Mouse (Mus musculus) embryonic facial prominence, embryonic 13.5 days (tissue): Measurements from ENCODE around the gene Abcc2. TPM values are rescaled to one million over a fixed set of nuclear protein-coding genes. Genes with fewer than 3 reads are reported as not detected.

Experiments
- ATAC-seq: fragments of 200-750 bp; cut with Nextera tagmentation; 2 replicates; pipeline ENCODE4 v1.8.0; 2017; ENCODE audit warnings: low read depth; ENCODE audit not compliant: insufficient number of reproducible peaks, insufficient read depth, low FRiP score, low TSS enrichment
- H3K27ac ChIP-seq: fragments of 300-500 bp; sonication (generic); 2 replicates; pipeline ENCODE4 v1.5.1; 2015; ENCODE audit warnings: moderate library complexity, mild to moderate bottlenecking, inconsistent platforms
- H3K27me3 ChIP-seq: fragments of 300-500 bp; sonication (generic); 2 replicates; pipeline ENCODE4 v1.6.1; 2015; ENCODE audit warnings: mild to moderate bottlenecking, inconsistent platforms
- H3K36me3 ChIP-seq: fragments of 300-500 bp; sonication (generic); 2 replicates; pipeline ENCODE4 v1.6.1; 2015; ENCODE audit warnings: mild to moderate bottlenecking, inconsistent platforms
- H3K4me1 ChIP-seq: fragments of 300-500 bp; sonication (generic); 2 replicates; pipeline ENCODE4 v1.6.1; 2015; ENCODE audit warnings: inconsistent platforms
- H3K4me2 ChIP-seq: fragments of 300-500 bp; sonication (generic); 2 replicates; pipeline ENCODE4 v1.6.1; 2015; ENCODE audit warnings: moderate library complexity, mild to moderate bottlenecking, inconsistent platforms
- H3K4me3 ChIP-seq: fragments of 300-500 bp; sonication (generic); 2 replicates; pipeline ENCODE4 v1.5.1; 2015; ENCODE audit warnings: mild to moderate bottlenecking, inconsistent platforms
- H3K9ac ChIP-seq: fragments of 300-500 bp; sonication (generic); 2 replicates; pipeline ENCODE4 v1.6.1; 2015; ENCODE audit warnings: mild to moderate bottlenecking, inconsistent platforms
- H3K9me3 ChIP-seq: fragments of 300-500 bp; sonication (generic); 2 replicates; pipeline ENCODE4 v1.6.1; 2016; ENCODE audit warnings: inconsistent platforms
- WGBS: fragments of 180-500 bp; shearing (Covaris S2); methylation state at CpG from one replicate; pipeline ENCODE4 v1.1.7; 2015; ENCODE audit warnings: mixed read lengths; 5-methylcytosine and 5-hydroxymethylcytosine counted together
- polyA plus RNA-seq: library from polyadenylated mRNA; unstranded; fragments of >200 nt; fragmentation: Nextera tagmentation; extraction: Ambion mirVana; gene quantifications from 2 replicates; pipeline ENCODE4 v1.2.1, GENCODE M21; 2015

The Abcc2 gene
- polyA plus RNA-seq, 1 experiment from 2014 or later: 0.08 TPM

GRCm38 (mm10) chr19:43815661-43816414 lies 33.8 kb downstream of the Abcc2 start:
- no peaks in the 10 kb centered on the region for H3K9me3 ChIP-seq

GRCm38 (mm10) chr19:43826855-43827254 lies 44.9 kb downstream of the Abcc2 start:
- Histone ChIP-seq H3K9me3 (no peaks in the 10 kb centered on the region), H3K27me3 (no peaks in the 10 kb centered on the region; the same call in 1 of the 2 replicates), H3K4me3 (no peak overlapping the region), H3K9ac (no peak overlapping the region), H3K36me3 (no peaks in the 10 kb centered on the region), H3K4me2 (no peak overlapping the region), H3K27ac (no peak overlapping the region), H3K4me1 (no peaks in the 10 kb centered on the region)
- no peak for ATAC-seq
- 72% methylated on average over 8 of the region's 8 CpGs for WGBS

More at GRCm38 (mm10) chr19:43815661-43816414, 33.8 kb downstream of the Abcc2 start:
- Histone ChIP-seq H3K27ac (no peak overlapping the region), H3K4me1 (no peaks in the 10 kb centered on the region), H3K4me3 (no peak overlapping the region), H3K9ac (no peak overlapping the region), H3K27me3 (no peaks in the 10 kb centered on the region), H3K36me3 (no peaks in the 10 kb centered on the region), H3K4me2 (no peak overlapping the region)
- WGBS: 58% methylated on average over 14 of the region's 14 CpGs
- no peak for ATAC-seq

DNA sequence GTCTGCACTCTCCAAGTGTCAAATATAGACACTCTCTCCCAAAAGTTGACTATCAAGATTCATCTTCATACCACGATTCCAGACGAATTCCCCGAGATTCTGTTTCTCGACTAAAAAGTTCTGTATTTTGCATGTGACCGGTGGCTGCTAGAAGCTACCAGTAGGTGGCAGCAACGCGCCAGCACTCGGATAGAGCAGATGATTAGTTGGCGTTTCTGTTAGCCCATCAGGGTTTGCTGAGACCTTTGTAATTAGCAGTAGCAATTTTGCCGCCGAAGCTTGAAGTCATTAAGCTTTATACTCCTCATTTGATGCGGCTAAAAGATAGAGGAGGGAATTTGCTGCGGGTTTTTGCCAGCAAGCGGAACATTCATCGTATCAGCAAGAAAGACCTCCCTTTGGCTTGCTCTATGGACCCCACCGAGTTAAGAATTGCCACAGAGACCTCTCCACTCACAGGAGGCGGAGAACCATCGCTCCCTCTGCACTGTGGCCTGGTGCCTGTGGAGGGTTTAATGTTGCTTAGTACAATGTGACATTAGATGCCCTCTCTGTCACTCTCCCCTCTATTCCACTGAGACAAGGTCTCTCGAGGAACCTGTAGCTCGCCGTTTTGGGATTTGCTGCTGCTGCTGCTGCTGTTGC lies 50.6 kb downstream of the Abcc2 start:
- H3K36me3 ChIP-seq: no peaks in the 10 kb centered on the region
- H3K27me3 ChIP-seq: no peaks in the 10 kb centered on the region; the same call in 1 of the 2 replicates
- H3K9ac ChIP-seq: no peak overlapping the region
- H3K9me3 ChIP-seq: no peaks in the 10 kb centered on the region
- peak overlapping the region; percentile 36; the same call in 1 of the 2 replicates for H3K4me2 ChIP-seq
- no peaks in the 10 kb centered on the region for H3K4me1 ChIP-seq
- 24% methylated on average over 21 of the region's 21 CpGs for WGBS
- no peak for ATAC-seq
- H3K4me3 ChIP-seq: no peak overlapping the region
- no peak overlapping the region for H3K27ac ChIP-seq

DNA sequence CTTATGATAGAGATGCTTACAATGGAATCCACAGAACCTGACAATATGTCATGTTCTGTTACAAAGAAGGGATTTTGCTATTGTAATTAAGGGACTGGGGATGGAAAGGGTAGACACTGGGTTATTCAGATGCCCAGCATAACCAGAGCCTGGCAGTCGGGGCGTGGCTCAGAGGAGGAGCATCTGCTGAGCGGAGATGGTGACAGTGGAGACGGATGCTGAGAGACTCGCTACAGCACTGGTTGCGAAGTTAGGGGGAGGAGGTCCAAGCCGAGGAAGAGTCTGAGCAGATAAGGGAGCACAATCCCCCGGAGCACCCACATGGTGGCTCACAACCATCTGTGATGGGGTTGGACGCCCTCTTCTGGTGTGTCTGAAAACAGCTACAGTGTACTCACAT lies 61.2 kb downstream of the Abcc2 start:
- 95% methylated on average over 9 of the region's 9 CpGs for WGBS
- ATAC-seq: no peak
- Histone ChIP-seq H3K4me1 (peaks cover 7% of the 10 kb centered on the region; the same call in 1 of the 2 replicates), H3K9ac (no peak overlapping the region), H3K4me3 (no peak overlapping the region), H3K4me2 (no peak overlapping the region), H3K36me3 (peaks cover 19% of the 10 kb centered on the region), H3K9me3 (no peaks in the 10 kb centered on the region), H3K27ac (no peak overlapping the region), H3K27me3 (no peaks in the 10 kb centered on the region)

DNA sequence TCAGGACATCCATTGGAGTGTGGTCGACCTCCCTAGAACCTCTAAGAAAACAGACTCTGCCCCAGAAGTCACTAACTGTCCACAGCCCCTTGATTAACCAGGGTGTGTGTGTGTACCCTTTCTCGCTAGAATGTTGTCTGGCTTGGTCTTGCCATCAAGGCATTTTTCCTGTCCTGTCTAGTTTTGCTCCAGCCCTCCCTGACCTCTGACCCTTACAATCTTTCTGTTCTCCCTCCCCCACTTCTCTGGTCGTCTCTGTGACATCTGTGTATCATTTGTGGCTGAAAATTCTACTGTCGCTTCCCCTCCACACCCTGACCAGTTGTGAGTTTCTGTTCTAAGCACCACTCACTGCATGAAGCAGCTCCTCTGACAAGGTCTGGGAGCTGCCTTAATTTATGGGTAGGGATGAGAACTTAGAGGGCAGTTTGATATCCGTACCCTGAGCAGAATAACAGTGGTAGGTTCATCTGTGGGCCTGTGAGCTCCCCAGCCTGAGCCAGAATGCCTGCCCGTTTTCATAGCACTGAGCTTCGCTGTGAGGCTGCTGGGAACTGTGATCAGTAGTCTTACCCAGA lies 63.4 kb downstream of the Abcc2 start:
- no peak overlapping the region for H3K9ac ChIP-seq
- H3K27ac ChIP-seq: no peak overlapping the region
- 26% methylated on average over 7 of the region's 7 CpGs for WGBS
- no peak overlapping the region for H3K4me3 ChIP-seq
- H3K36me3 ChIP-seq: peaks cover 42% of the 10 kb centered on the region
- H3K4me1 ChIP-seq: peaks cover 7% of the 10 kb centered on the region; the same call in 1 of the 2 replicates
- no peaks in the 10 kb centered on the region for H3K9me3 ChIP-seq
- no peaks in the 10 kb centered on the region for H3K27me3 ChIP-seq
- no peak for ATAC-seq
- H3K4me2 ChIP-seq: no peak overlapping the region

DNA sequence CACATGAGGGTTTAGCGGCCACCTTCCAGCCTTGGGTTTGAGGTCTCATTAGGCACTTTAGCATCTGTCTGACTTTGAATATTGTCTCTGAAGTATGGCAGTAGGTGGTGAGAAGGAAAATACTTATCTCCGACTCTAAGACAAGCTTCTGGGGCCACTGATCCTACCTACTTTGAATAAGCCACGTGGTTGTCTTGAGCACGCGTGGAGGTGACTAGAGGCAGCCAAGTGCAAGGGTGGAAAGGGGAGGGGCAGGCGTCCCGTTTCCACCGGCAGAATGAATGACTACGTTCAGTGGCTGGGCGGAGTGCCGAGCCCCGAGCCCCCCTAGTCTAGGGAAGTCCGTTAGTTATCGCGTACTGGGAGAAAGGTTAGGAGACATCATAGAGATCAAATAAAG lies 65.1 kb downstream of the Abcc2 start:
- peaks cover 57% of the 10 kb centered on the region for H3K36me3 ChIP-seq
- WGBS: 89% methylated on average over 15 of the region's 15 CpGs
- H3K27ac ChIP-seq: no peak overlapping the region
- H3K9me3 ChIP-seq: no peaks in the 10 kb centered on the region
- no peak overlapping the region for H3K9ac ChIP-seq
- H3K4me1 ChIP-seq: peaks cover 7% of the 10 kb centered on the region; the same call in 1 of the 2 replicates
- no peak overlapping the region for H3K4me2 ChIP-seq
- no peak for ATAC-seq
- H3K4me3 ChIP-seq: no peak overlapping the region
- no peaks in the 10 kb centered on the region for H3K27me3 ChIP-seq

DNA sequence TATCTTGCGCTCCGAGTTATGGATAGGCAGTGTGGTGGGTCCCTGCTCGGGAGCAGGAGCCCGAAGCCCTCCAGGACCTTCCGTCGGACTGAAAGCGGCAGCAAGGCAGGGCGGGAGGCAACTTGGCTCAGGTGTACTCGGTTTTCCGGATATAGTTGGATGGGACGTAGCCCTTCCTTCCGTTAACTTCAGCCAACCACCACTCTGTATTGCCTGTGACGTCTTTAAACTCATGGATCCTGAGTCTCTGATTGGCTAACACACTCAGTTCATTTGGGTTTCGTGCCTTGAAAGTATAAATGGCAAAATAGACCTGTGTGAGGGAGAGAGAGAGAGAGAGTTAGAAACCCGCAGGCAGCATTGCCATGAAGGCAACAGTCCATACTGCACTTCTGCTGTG lies 66.0 kb downstream of the Abcc2 start:
- 93% methylated on average over 15 of the region's 15 CpGs for WGBS
- H3K4me1 ChIP-seq: peaks cover 7% of the 10 kb centered on the region; the same call in 1 of the 2 replicates
- H3K27ac ChIP-seq: no peak overlapping the region
- H3K4me3 ChIP-seq: no peak overlapping the region
- ATAC-seq: no peak
- no peaks in the 10 kb centered on the region for H3K27me3 ChIP-seq
- H3K4me2 ChIP-seq: no peak overlapping the region
- no peak overlapping the region for H3K9ac ChIP-seq
- peaks cover 63% of the 10 kb centered on the region for H3K36me3 ChIP-seq
- H3K9me3 ChIP-seq: no peaks in the 10 kb centered on the region

- peaks cover 79% of the 10 kb centered on the region for H3K36me3 ChIP-seq
- 89% methylated on average over 11 of the region's 11 CpGs for WGBS
Measured at GRCm38 (mm10) chr19:43850026-43850425, 68.0 kb downstream of the Abcc2 start.

GRCm38 (mm10) chr19:43851996-43852630 lies 70.1 kb downstream of the Abcc2 start:
- H3K4me1 ChIP-seq: no peaks in the 10 kb centered on the region
- no peak for ATAC-seq
- H3K27ac ChIP-seq: no peak overlapping the region
- H3K9ac ChIP-seq: no peak overlapping the region
- 85% methylated on average over 21 of the region's 21 CpGs for WGBS
- no peak overlapping the region for H3K4me3 ChIP-seq
- 0 out of 2 replicates have a peak, but pooled peaks cover 4% of the 10 kb centered on the region for H3K9me3 ChIP-seq
- peaks cover 92% of the 10 kb centered on the region for H3K36me3 ChIP-seq
- no peak overlapping the region for H3K4me2 ChIP-seq
- H3K27me3 ChIP-seq: no peaks in the 10 kb centered on the region

More at GRCm38 (mm10) chr19:43850026-43850425, 68.0 kb downstream of the Abcc2 start:
- Histone ChIP-seq H3K4me3 (no peak overlapping the region), H3K27ac (no peak overlapping the region), H3K4me1 (peaks cover 7% of the 10 kb centered on the region; the same call in 1 of the 2 replicates), H3K4me2 (no peak overlapping the region), H3K27me3 (no peaks in the 10 kb centered on the region), H3K9me3 (0 out of 2 replicates have a peak, but pooled peaks cover 4% of the 10 kb centered on the region), H3K9ac (no peak overlapping the region)
- no peak for ATAC-seq

DNA sequence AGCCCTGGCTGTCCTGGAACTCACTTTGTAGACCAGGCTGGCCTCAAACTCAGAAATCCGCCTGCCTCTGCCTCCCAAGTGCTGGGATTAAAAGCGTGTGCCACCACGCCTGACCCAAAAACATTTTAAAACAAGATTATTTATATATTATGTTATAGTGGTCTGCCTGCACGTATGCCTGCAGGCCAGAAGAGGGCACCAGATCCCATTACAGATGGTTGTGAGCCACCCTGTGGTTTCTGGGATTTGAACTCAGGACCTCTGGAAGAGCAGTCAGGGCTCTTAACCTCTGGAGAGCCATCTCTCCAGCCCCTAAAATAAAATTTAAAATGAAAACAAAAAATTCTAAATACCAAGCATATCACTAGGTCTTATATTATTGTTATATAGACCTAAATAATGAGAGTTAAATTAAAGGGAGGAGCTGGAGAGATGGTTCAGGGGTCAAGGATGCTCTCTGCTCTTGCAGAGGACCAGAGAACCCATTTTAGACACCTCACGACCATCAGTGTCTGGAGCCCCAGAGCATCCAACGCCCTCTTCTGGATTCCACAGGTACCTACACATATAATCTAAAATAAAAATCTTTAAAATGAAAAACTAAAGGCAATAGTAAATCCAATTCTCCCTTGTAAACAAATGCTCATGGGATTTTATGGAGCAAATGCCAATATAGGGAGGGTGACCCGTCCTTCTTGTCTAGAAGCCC lies 71.0 kb downstream of the Abcc2 start:
- no peaks in the 10 kb centered on the region for H3K27me3 ChIP-seq
- peaks cover 83% of the 10 kb centered on the region for H3K36me3 ChIP-seq
- H3K9ac ChIP-seq: no peak overlapping the region
- H3K27ac ChIP-seq: no peak overlapping the region
- 0 out of 2 replicates have a peak, but pooled peaks cover 4% of the 10 kb centered on the region for H3K9me3 ChIP-seq
- H3K4me2 ChIP-seq: no peak overlapping the region
- 79% methylated on average over 7 of the region's 7 CpGs for WGBS
- no peak for ATAC-seq
- no peak overlapping the region for H3K4me3 ChIP-seq
- no peaks in the 10 kb centered on the region for H3K4me1 ChIP-seq

GRCm38 (mm10) chr19:43857347-43857746 lies 75.4 kb downstream of the Abcc2 start:
- Histone ChIP-seq H3K9me3 (0 out of 2 replicates have a peak, but pooled peaks cover 4% of the 10 kb centered on the region), H3K9ac (no peak overlapping the region), H3K27me3 (no peaks in the 10 kb centered on the region), H3K27ac (no peak overlapping the region), H3K36me3 (peaks cover 73% of the 10 kb centered on the region), H3K4me1 (no peaks in the 10 kb centered on the region), H3K4me2 (no peak overlapping the region), H3K4me3 (no peak overlapping the region)
- no peak for ATAC-seq
- WGBS: 81% methylated on average over 6 of the region's 6 CpGs
